Mouse (Mus musculus) kidney, embryonic 16.5 days (tissue): Measurements from ENCODE around the gene Gm11111. TPM values are rescaled to one million over a fixed set of nuclear protein-coding genes. Genes with fewer than 3 reads are reported as not detected.
A peak's percentile ranks its signal among the peaks of the same experiment; 100 is the strongest.

Experiments used
- ATAC-seq: fragments of 200-750 bp; cut with Nextera tagmentation; 2 replicates; pipeline ENCODE4 v1.8.0; 2017; ENCODE audit warnings: moderate TSS enrichment; ENCODE audit not compliant: low FRiP score, low TSS enrichment
- H3K27ac ChIP-seq: fragments of 300-500 bp; sonication (generic); 2 replicates; pipeline ENCODE4 v1.5.1; 2014; ENCODE audit warnings: low read length
- H3K27me3 ChIP-seq: fragments of 300-500 bp; sonication (generic); 2 replicates; pipeline ENCODE4 v1.6.1; 2014; ENCODE audit warnings: low read length, control low read depth, mixed read lengths; ENCODE audit not compliant: insufficient read depth
- H3K36me3 ChIP-seq: fragments of 300-500 bp; sonication (generic); 2 replicates; pipeline ENCODE4 v1.6.1; 2014; ENCODE audit warnings: low read length, control low read depth, mixed read lengths; ENCODE audit not compliant: insufficient read depth
- H3K4me1 ChIP-seq: fragments of 300-500 bp; sonication (generic); 2 replicates; pipeline ENCODE4 v1.6.1; 2014; ENCODE audit warnings: low read length, control low read depth, mixed read lengths; ENCODE audit not compliant: insufficient read depth
- H3K4me2 ChIP-seq: fragments of 300-500 bp; sonication (generic); replicated peaks from 2 replicates; pipeline ENCODE4 v1.6.1; 2014; ENCODE audit warnings: low read depth, low read length
- H3K4me3 ChIP-seq: fragments of 300-500 bp; sonication (generic); 2 replicates; pipeline ENCODE4 v1.5.1; 2014; ENCODE audit warnings: mild to moderate bottlenecking, low read length
- H3K9ac ChIP-seq: fragments of 300-500 bp; sonication (generic); replicated peaks from 2 replicates; pipeline ENCODE4 v1.6.1; 2014; ENCODE audit warnings: low read length
- H3K9me3 ChIP-seq: fragments of 300-500 bp; sonication (generic); 2 replicates; pipeline ENCODE4 v1.6.1; 2016; ENCODE audit warnings: low read length, control low read depth
- WGBS: fragments of 180-500 bp; shearing (Covaris S2); extraction: QIAGEN DNeasy Blood & Tissue Kit; methylation state at CpG from one replicate; pipeline ENCODE4 v1.1.7; 2014; 5-methylcytosine and 5-hydroxymethylcytosine counted together
- polyA plus RNA-seq: library from polyadenylated mRNA; unstranded; fragments of >200 nt; fragmentation: Nextera tagmentation; extraction: Ambion mirVana; gene quantifications from 2 replicates; pipeline ENCODE4 v1.2.1, GENCODE M21; 2015

The Gm11111 gene
- polyA plus RNA-seq, 1 experiment from 2014 or later = not detected

DNA sequence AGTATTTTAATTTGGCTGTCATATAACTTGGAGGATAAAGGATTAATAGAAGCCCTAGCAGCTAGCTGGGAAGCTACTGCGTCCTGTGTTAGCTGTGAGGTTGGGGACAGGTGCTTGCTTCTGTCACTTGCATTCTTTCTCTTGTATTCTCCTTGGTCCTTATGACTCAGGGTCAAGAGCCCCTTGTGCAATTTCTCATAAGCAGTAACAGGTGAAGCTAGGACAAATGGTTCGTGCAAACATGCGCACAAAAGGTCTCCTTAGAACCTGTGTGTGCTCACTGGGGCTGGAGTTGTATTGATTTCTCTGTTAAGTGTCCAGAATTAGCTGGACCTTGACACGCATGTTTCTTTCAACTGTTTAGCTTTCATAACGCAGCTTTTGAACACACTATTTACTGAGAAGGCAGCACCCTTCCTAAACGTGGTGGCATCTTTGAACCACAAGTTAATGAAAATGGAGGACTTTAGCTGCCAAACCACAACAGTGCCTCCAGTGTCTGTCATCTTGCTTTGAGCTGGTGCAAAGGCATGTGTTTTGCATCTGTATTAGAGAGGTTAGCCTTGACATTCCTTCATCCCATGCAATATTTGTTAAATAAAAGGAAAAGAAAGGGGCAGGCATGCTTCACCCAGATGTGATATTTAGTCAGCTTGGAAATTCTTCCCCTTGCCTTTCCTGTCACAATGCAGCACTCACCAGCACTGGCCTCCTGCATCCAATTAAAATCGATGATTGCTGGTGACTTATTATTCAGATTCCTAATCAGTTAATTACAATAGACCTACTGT, 511 bp downstream of the Gm11111 start:
- no peaks in the 10 kb centered on the region; the same call in 1 of the 2 replicates for H3K4me1 ChIP-seq
- H3K27ac ChIP-seq = no peak overlapping the region
- H3K9ac ChIP-seq = no peak overlapping the region
- no peak for ATAC-seq
- H3K9me3 ChIP-seq = no peaks in the 10 kb centered on the region
- H3K4me3 ChIP-seq = no peak overlapping the region
- no peak overlapping the region for H3K4me2 ChIP-seq
- no peaks in the 10 kb centered on the region for H3K27me3 ChIP-seq
- WGBS = 81% methylated on average over 7 of the region's 7 CpGs
- H3K36me3 ChIP-seq = no peaks in the 10 kb centered on the region

DNA sequence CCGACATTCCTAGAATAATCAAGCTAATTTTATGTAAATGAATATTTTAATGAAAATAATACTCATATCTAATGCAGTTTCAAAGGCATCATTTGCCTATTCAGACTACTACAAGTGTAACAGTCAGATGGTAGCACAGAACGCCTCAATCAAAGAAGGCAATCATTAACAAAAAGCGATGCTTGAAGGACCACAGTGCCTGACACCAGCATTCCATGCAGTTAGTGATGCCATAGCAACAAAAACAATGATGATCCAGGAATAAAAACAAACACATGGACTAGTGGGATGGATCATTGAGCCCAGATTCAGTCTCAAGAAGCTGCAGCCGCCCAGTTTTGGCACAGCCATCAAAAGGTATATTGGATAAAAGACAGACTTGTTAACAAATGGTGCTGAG, 8.8 kb downstream of the Gm11111 start:
- no peak overlapping the region for H3K4me2 ChIP-seq
- no peak overlapping the region for H3K9ac ChIP-seq
- no peak overlapping the region for H3K4me3 ChIP-seq
- H3K4me1 ChIP-seq = 0 out of 2 replicates have a peak, but pooled peaks cover 8% of the 10 kb centered on the region
- H3K27me3 ChIP-seq = no peaks in the 10 kb centered on the region
- no peak overlapping the region for H3K27ac ChIP-seq
- peak; percentile 81 for ATAC-seq
- no peaks in the 10 kb centered on the region for H3K9me3 ChIP-seq
- no peaks in the 10 kb centered on the region for H3K36me3 ChIP-seq
- WGBS = 54% methylated on average over 4 of the region's 4 CpGs

DNA sequence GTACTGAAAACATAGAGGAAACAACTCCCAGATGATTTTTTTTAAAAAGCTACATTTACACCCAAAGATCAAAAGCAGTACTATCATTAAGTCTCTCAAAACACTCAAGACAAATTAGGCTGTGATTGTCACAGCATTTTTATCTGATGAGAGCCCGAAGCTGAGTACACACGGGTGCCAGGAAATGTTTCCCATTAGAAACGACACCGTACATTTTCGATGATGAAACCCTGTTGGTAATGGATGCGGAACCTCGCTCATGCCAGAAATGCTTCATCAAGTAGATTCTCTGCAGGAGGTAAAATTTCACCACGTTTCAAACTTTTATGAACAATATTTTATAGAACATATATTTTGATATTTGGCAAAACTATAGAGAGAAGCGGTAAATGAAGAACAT, 10.3 kb downstream of the Gm11111 start:
- 74% methylated on average over 9 of the region's 9 CpGs for WGBS
- H3K27me3 ChIP-seq = no peaks in the 10 kb centered on the region
- H3K9ac ChIP-seq = no peak overlapping the region
- H3K9me3 ChIP-seq = no peaks in the 10 kb centered on the region
- no peak overlapping the region for H3K4me3 ChIP-seq
- H3K27ac ChIP-seq = no peak overlapping the region
- no peak overlapping the region for H3K4me2 ChIP-seq
- no peaks in the 10 kb centered on the region for H3K36me3 ChIP-seq
- 0 out of 2 replicates have a peak, but pooled peaks cover 11% of the 10 kb centered on the region for H3K4me1 ChIP-seq
- no peak for ATAC-seq

DNA sequence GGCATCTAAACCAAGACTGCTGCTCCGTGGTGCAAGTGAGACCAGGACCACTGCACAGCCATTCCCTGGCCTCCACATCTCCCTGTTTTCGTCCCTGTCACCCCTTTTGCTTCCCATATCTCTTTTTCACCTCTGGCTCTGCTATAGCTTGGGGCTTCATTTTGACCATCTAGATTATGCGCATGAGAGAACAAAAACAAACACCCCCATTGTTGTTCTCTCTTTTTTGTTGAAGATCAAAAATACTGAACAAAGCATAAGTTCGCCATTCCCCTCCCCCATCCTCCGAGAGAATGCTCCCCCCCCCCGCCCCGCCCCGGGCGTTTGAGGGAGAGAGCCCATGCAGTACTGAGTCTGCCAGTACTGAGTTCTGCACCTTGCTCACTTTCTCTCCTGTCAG, 11.3 kb downstream of the Gm11111 start:
- no peaks in the 10 kb centered on the region for H3K27me3 ChIP-seq
- H3K27ac ChIP-seq = peak overlapping the region; percentile 43; the same call in 1 of the 2 replicates
- no peak overlapping the region for H3K9ac ChIP-seq
- ATAC-seq = no peak
- no peak overlapping the region for H3K4me3 ChIP-seq
- no peak overlapping the region for H3K4me2 ChIP-seq
- no peaks in the 10 kb centered on the region for H3K36me3 ChIP-seq
- no peaks in the 10 kb centered on the region for H3K9me3 ChIP-seq
- 57% methylated on average over 9 of the region's 9 CpGs for WGBS
- H3K4me1 ChIP-seq = peaks cover 14% of the 10 kb centered on the region; the same call in 1 of the 2 replicates

DNA sequence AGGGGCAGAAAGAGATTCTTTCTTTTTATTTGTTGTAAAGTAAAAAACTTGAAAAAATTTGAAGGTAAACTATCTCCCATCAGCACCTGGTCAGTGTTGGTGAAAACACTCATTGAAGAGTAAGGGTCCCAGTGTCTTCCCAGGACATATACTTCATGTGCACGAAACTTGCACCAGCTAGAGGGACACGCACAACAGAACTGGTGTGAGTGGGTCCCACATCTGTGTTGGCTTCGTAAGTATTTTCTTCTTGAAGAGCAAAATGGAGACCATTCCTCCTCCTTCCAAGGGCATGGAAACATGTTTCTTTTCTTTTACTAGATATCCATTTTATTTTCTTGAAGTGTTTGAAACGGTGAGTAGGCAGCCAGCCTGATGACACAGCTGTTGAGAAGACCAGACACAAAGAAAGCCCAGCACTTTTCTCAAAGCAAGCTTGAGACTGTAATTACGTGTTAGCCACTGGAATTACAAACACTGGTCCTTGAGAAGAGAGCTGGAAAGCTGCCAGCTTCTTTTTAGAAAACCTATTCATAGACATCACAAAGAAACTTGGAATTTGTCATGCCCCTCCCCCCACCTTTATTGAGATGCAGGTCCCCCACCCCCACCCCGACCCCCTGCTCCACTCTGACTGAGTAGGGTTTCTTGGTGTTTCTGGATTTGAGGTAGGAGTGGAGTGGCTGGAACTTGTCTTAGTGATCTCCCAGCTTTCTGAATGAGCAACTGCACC, 14.1 kb downstream of the Gm11111 start:
- no peak overlapping the region for H3K4me3 ChIP-seq
- H3K27ac ChIP-seq = no peak overlapping the region
- no peak for ATAC-seq
- WGBS = 70% methylated on average over 6 of the region's 6 CpGs
- H3K27me3 ChIP-seq = no peaks in the 10 kb centered on the region
- H3K4me2 ChIP-seq = no peak overlapping the region
- H3K4me1 ChIP-seq = peaks cover 17% of the 10 kb centered on the region
- no peak overlapping the region for H3K9ac ChIP-seq
- H3K36me3 ChIP-seq = no peaks in the 10 kb centered on the region
- no peaks in the 10 kb centered on the region for H3K9me3 ChIP-seq

DNA sequence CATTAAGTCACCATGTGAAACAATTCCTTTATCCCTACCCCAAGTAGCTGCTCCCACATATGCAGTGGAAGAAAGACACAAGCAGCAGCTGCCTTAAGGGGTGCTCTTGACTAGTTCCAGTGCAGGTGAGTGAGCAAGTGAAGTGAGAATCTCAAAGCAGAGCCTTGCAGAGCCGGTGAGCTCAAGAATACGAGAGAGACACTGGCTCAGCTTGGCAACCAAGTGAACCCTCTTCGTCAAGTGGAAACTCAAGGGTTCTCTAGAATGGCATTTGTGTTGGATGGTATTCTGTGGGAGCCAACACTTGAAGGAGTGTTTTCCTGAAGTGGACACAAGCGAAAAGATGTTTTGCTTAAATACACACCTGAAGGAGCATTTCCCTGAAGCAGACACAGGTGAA, 16.0 kb downstream of the Gm11111 start:
- Histone ChIP-seq H3K27ac (no peak overlapping the region), H3K36me3 (no peaks in the 10 kb centered on the region), H3K4me3 (no peak overlapping the region), H3K27me3 (no peaks in the 10 kb centered on the region), H3K4me1 (peaks cover 15% of the 10 kb centered on the region), H3K9me3 (no peaks in the 10 kb centered on the region), H3K9ac (no peak overlapping the region), H3K4me2 (no peak overlapping the region)
- no peak for ATAC-seq
- 92% methylated on average over 4 of the region's 4 CpGs for WGBS

DNA sequence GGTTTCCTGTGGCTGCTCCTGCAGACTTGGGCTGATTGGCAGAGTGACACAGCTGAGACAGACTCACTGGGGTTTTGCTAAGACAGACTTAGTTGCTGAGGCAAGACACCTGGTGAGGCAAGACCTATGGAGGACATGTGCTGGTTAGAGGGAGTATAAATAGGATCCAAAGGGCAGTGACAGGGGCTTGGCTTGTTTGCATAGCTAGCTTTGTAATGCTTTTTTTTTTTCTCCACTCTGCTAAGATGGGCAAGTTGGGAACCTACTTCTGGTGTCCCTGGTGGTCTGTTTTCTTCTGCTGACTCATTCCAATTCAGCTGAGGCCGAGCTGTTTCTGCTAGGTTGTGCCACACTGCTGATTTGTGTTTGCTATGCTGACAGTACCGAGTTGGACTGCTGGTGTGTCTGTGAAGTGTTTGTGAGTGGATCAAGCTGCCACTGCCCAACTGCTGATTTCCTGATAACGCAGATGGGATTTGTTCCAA, 16.6 kb downstream of the Gm11111 start:
- 31% methylated on average over 3 of the region's 3 CpGs for WGBS
- Histone ChIP-seq H3K4me1 (peaks cover 13% of the 10 kb centered on the region), H3K27ac (no peak overlapping the region), H3K9ac (no peak overlapping the region), H3K4me2 (no peak overlapping the region), H3K27me3 (no peaks in the 10 kb centered on the region), H3K36me3 (no peaks in the 10 kb centered on the region), H3K9me3 (no peaks in the 10 kb centered on the region), H3K4me3 (no peak overlapping the region)
- ATAC-seq = peak; percentile 35; the same call in 1 of the 2 replicates

DNA sequence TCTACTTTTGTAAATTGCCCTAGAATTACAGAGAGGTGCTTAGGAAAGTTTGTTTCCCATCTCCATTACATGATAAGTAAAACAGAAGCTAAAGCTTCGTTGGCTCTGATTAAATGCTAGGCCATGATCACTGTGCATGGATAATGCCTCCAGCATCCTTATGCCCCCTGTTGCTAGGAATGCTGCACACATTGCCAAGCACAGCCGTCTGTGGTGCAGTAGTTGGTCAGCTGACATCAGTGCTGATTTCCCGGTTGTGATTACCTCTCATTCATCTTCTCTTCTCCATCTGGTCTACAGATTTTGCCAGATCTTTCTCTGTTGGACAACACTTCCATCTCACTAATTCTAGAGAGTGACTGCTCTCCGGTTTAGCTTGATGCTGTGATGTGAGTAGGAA, 19.9 kb downstream of the Gm11111 start:
- no peak overlapping the region for H3K9ac ChIP-seq
- no peaks in the 10 kb centered on the region for H3K36me3 ChIP-seq
- no peaks in the 10 kb centered on the region for H3K27me3 ChIP-seq
- H3K4me3 ChIP-seq = no peak overlapping the region
- no peaks in the 10 kb centered on the region for H3K9me3 ChIP-seq
- ATAC-seq = no peak
- no peak overlapping the region for H3K4me2 ChIP-seq
- 65% methylated on average over 4 of the region's 4 CpGs for WGBS
- no peak overlapping the region for H3K27ac ChIP-seq
- H3K4me1 ChIP-seq = peaks cover 15% of the 10 kb centered on the region

DNA sequence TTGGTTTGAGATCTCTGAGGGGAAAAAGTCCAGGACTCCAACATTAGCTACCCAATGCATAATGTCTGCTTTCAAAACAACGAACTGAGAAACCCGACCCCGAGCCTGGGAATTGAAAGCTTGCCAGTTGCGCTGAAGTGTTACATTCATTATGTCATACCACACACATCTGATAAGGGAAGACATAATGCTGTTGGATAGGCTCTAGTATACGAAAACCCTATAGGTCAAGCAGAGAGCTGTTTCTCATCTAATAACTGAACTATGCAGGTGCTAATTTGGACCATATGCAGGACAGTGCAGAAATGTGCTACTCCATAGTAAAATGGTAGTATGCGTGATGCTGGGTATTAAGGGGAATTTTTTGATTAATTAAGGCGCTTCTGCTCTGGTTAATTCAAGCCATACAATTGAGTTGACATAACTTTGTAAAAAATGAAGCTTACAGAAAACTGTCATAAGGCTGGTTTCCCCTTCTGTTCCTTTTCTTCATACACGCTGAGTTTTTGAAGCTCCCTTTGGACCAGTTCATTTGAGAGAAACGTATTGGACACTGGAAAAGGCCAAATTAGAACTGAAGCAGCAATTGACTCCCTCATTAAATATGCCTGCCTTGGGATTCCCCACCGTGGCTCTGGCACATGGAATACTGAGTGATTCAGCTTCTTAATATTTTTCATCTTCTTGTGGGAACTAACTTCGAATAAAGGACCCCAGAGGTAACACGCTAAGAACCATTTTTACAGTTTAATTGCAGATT, 22.4 kb downstream of the Gm11111 start:
- Histone ChIP-seq H3K4me3 (no peak overlapping the region), H3K4me1 (peaks cover 5% of the 10 kb centered on the region; the same call in 1 of the 2 replicates), H3K9me3 (no peaks in the 10 kb centered on the region), H3K9ac (no peak overlapping the region), H3K36me3 (no peaks in the 10 kb centered on the region), H3K27ac (no peak overlapping the region), H3K27me3 (no peaks in the 10 kb centered on the region), H3K4me2 (no peak overlapping the region)
- WGBS = 53% methylated on average over 12 of the region's 12 CpGs
- ATAC-seq = no peak
